Comparison of ENCODE assay signal across 9 mouse cellular contexts in genomic region chr19:18687556-18687955, GRCm38 (mm10). TPM values are rescaled to one million over a fixed set of nuclear protein-coding genes. Genes with fewer than 3 reads are reported as not detected.
DNase-seq lines count a peak whose midpoint lies in the region; ATAC-seq and TF ChIP-seq lines count a peak whose summit lies in the region.
"Had no signal": no experiment of that assay in that cellular context is flagged by ENCODE, and none has a peak within 500 bp of the region (broad histone marks: within the 10 kb centered on the region; RNA-seq: fewer than 3 reads in every experiment).

No protein-coding gene starts in this region.

- no peak overlapping the region for H3K4me2 ChIP-seq in kidney, embryonic 16.5 days (replicated peaks; ENCODE audit: low read depth, low read length)
- H3K4me2 ChIP-seq: limb, embryonic 12.5 days had no signal

- ATAC-seq in kidney, embryonic 16.5 days (ENCODE audit: low FRiP score, low TSS enrichment), result peak; percentile 49; the same call in 1 of the 2 replicates

- H3K4me3 ChIP-seq in gastrocnemius, adult 2 months, result no peak overlapping the region
- no peak overlapping the region for H3K4me3 ChIP-seq in kidney, embryonic 16.5 days (ENCODE audit: low read length)
- H3K4me3 ChIP-seq: limb, embryonic 12.5 days had no signal

- H3K9ac ChIP-seq in kidney, embryonic 16.5 days (replicated peaks; ENCODE audit: low read length), result no peak overlapping the region
- H3K9ac ChIP-seq: limb, embryonic 12.5 days had no signal

- intact Hi-C loops in gastrocnemius, adult 2 months (cut with DNase I), result no loop called here
- intact Hi-C loops in gastrocnemius, postnatal 14 days (cut with DNase I; ENCODE audit: low total_unique reads), result no loop called here

- H3K27me3 ChIP-seq in kidney, embryonic 16.5 days (ENCODE audit: insufficient read depth, low read length), result no peaks in the 10 kb centered on the region
- H3K27me3 ChIP-seq: limb, embryonic 12.5 days had no signal

- TF ChIP-seq CTCF in gastrocnemius, adult 2 months (IDR thresholded peaks at IDR 0.05), result peak; percentile 75

- peaks cover 9% of the 10 kb centered on the region; the same call in 1 of the 2 replicates for H3K36me3 ChIP-seq in kidney, embryonic 16.5 days (ENCODE audit: insufficient read depth, low read length)

- H3K4me1 ChIP-seq in kidney, embryonic 16.5 days (ENCODE audit: insufficient read depth, low read length), result no peaks in the 10 kb centered on the region
- H3K4me1 ChIP-seq: limb, embryonic 12.5 days had no signal

- no peaks in the 10 kb centered on the region for H3K9me3 ChIP-seq in kidney, embryonic 16.5 days (ENCODE audit: low read length)
- H3K9me3 ChIP-seq: limb, embryonic 12.5 days had no signal

- H3K27ac ChIP-seq in gastrocnemius, adult 2 months, result no peak overlapping the region
- no peak overlapping the region for H3K27ac ChIP-seq in kidney, embryonic 16.5 days (ENCODE audit: low read length)
- H3K27ac ChIP-seq: limb, embryonic 12.5 days had no signal

- DNase-seq in gastrocnemius, adult 2 months, result peak; percentile 42
- DNase-seq in gastrocnemius, postnatal 14 days, result no peak
- peak; percentile 27 for DNase-seq in urinary bladder, postnatal 14 days (ENCODE audit: low spot score)
- no peak for DNase-seq in urinary bladder, postnatal 25 days (ENCODE audit: low spot score)
- DNase-seq in embryo, embryonic 11.5 days (ENCODE audit: low read depth, low spot score), result peak; percentile 32
- DNase-seq in retina, embryonic 14.5 days (ENCODE audit: low spot score), result peak; percentile 76
- DNase-seq in ovary, postnatal 36 days (ENCODE audit: low spot score), result no peak

- WGBS in kidney, embryonic 16.5 days, result 78% methylated on average over 3 of the region's 3 CpGs

RNA-seq across cellular contexts. Expression of gene Carnmt1, which starts 17.0 kb away (rescaled TPM):
- total RNA-seq in gastrocnemius, adult 2 months (2021), result 100 to 1,000 TPM; 130 to 135 TPM
- total RNA-seq in gastrocnemius, postnatal 14 days (2021), result 10 to 100 TPM; 69.3 to 72.8 TPM
- polyA plus RNA-seq in kidney, embryonic 16.5 days (2015; fragmentation: Nextera tagmentation; extraction: Ambion mirVana), result 24.0 and 26.0 TPM in 2 replicates

RNA-seq across cellular contexts. Expression of gene D030056L22Rik, which starts 25.4 kb away (rescaled TPM):
- 1 to 10 TPM; 3.4 to 3.7 TPM for total RNA-seq in gastrocnemius, adult 2 months (2021)
- total RNA-seq in gastrocnemius, postnatal 14 days (2021), result 1 to 10 TPM; 2.6 to 3.1 TPM
- 30.4 and 30.5 TPM in 2 replicates for polyA plus RNA-seq in kidney, embryonic 16.5 days (2015; fragmentation: Nextera tagmentation; extraction: Ambion mirVana)

RNA-seq across cellular contexts. Expression of gene Nmrk1, which starts 55.8 kb away (rescaled TPM):
- total RNA-seq in gastrocnemius, adult 2 months (2021), result 1 to 10 TPM; 2.8 to 3.3 TPM
- 1 to 10 TPM; 2.4 to 3.6 TPM for total RNA-seq in gastrocnemius, postnatal 14 days (2021)
- polyA plus RNA-seq in kidney, embryonic 16.5 days (2015; fragmentation: Nextera tagmentation; extraction: Ambion mirVana), result 28.6 and 29.2 TPM in 2 replicates

RNA-seq across cellular contexts. Expression of gene Ostf1, which starts 55.9 kb away (rescaled TPM):
- 10 to 100 TPM; 20.6 to 21.6 TPM for total RNA-seq in gastrocnemius, adult 2 months (2021)
- 10 to 100 TPM; 32.2 to 36.5 TPM for total RNA-seq in gastrocnemius, postnatal 14 days (2021)
- polyA plus RNA-seq in kidney, embryonic 16.5 days (2015; fragmentation: Nextera tagmentation; extraction: Ambion mirVana), result 136 and 150 TPM in 2 replicates

Comparison
In these comparisons a context has a peak if more than half of its experiments do, and no peak if none do; other contexts are left out.
1. DNase-seq: peak in gastrocnemius, adult 2 months (single experiment), urinary bladder, postnatal 14 days (single experiment), embryo, embryonic 11.5 days (single experiment) and retina, embryonic 14.5 days (single experiment); none in gastrocnemius, postnatal 14 days (single experiment), urinary bladder, postnatal 25 days (single experiment) and ovary, postnatal 36 days (single experiment).